Mouse (Mus musculus): ENCODE measurements at regions not wholly inside any gene's neighbourhood (a gene's known extent, or its start where the extent isn't known, plus 50 kb on each side); places are given as distances from the start of the nearest gene placed in this dataset.

DNA sequence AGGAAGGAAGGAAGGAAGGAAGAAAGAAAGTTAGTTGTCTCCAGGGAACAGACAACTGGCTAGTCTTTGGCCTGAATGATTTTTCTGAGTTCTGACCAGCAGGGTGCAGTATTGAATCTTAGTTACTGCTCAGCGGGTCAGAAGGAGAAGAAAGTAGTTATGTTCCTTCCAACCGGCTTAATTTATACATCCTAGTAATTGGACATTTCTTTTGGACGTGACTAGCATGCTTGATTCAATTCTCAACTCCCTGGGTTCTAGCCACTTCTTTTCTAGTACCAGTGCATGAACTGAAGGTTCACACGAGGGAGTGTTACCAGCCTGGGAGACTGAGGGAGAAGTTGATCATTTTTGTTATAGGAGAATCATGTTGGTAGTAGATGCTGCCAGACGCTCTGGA lies 269.1 kb upstream of the 4930452B06Rik start:
- Histone ChIP-seq H3K36me3 (ENCODE audit: control insufficient read depth, insufficient read depth, low read length) (no peaks in the 10 kb centered on the region), H3K27ac (ENCODE audit: low read length) (no peak overlapping the region), H3K4me2 (ENCODE audit: low read depth, low read length) (no peak overlapping the region), H3K4me3 (replicated peaks; ENCODE audit: low read length) (no peak overlapping the region), H3K4me1 (ENCODE audit: control insufficient read depth, insufficient read depth, low read length) (no peaks in the 10 kb centered on the region), H3K9ac (ENCODE audit: low read length) (no peak overlapping the region), H3K27me3 (ENCODE audit: control insufficient read depth, insufficient read depth, low read length) (no peaks in the 10 kb centered on the region), H3K9me3 (replicated peaks; ENCODE audit: control insufficient read depth, low read length) (no peaks in the 10 kb centered on the region)
- WGBS: 24% methylated on average over 5 of the region's 5 CpGs
- no peak for ATAC-seq (ENCODE audit: insufficient read depth, low FRiP score)
